In the genomic region with DNA sequence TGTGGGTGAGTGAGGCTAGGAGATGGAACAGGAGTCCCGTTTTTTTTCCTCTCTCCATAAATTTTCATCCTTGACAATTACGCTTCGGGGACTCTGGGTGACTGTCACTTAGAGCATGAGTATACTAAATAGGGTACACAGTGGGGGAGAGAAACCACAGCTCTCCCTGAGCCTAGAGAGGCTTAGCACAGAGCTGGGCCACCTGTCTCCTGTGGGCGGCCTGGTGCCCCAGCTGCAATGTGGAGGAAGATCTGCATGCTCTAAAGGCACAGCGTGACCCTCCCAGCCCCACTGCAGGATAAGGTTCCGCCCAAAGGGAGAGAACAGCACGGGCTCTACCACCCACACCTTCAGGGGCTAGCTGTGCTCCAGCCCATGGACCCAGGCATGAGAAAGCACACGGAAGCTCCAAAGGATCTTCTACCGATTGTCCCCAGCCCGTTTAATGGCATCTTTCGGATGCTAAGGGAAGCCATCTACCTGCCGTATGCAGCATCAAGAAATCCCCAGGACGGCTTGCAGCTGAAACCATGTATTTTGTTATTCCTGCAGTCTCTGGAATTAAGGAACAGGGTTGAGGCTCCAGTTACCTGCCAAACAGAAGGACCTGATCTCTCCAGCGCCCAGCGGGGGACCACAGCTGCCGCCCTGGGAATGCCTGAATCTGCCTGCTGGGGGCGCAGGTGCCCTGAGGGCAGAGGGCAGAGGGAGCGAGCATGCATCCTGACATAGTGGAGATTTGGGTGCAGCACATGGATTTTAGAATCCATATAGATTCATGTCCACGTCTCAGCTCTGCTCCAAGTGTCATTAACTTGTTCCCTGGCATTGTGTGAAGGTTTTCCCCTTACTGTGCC, we compare ENCODE assay signal across 11 mouse cellular contexts.
DNase-seq lines count a peak whose midpoint lies in the region; ATAC-seq and TF ChIP-seq lines count a peak whose summit lies in the region.
"Had no signal": no experiment of that assay in that cellular context is flagged by ENCODE, and none has a peak within 500 bp of the region (broad histone marks: within the 10 kb centered on the region; RNA-seq: fewer than 3 reads in every experiment).

No protein-coding gene starts in this region.

- no peaks in the 10 kb centered on the region for H3K9me3 ChIP-seq in liver, postnatal 0 days (ENCODE audit: low read length)
- no peaks in the 10 kb centered on the region for H3K9me3 ChIP-seq in liver, embryonic 11.5 days (ENCODE audit: control insufficient read depth, low read length)
- H3K9me3 ChIP-seq in hindbrain, embryonic 14.5 days (ENCODE audit: control insufficient read depth, low read length) = no peaks in the 10 kb centered on the region
- H3K9me3 ChIP-seq: forebrain, embryonic 15.5 days; limb, embryonic 12.5 days had no signal

- no peak overlapping the region for H3K4me2 ChIP-seq in liver, postnatal 0 days (ENCODE audit: low read depth, low read length)
- H3K4me2 ChIP-seq in liver, embryonic 11.5 days = no peak overlapping the region
- no peak overlapping the region for H3K4me2 ChIP-seq in hindbrain, embryonic 14.5 days (replicated peaks)
- H3K4me2 ChIP-seq: forebrain, embryonic 15.5 days; limb, embryonic 12.5 days had no signal

- ATAC-seq in liver, postnatal 0 days = no peak
- no peak for ATAC-seq in liver, embryonic 11.5 days (replicated peaks; ENCODE audit: low FRiP score)
- no peak for ATAC-seq in hindbrain, embryonic 14.5 days (ENCODE audit: low FRiP score)
- ATAC-seq: forebrain, embryonic 15.5 days; inflammation-experienced regulatory T-cells, adult 6 months had no signal

- no peak for TF ChIP-seq POLR2A in olfactory bulb, adult 2 months (IDR thresholded peaks at IDR 0.05; ENCODE audit: insufficient read depth, low read depth, low read length)

- 65% methylated on average over 19 of the region's 19 CpGs for WGBS in liver, postnatal 0 days (ENCODE audit: insufficient replicate concordance)
- 60% methylated on average over 19 of the region's 19 CpGs for WGBS in liver, embryonic 11.5 days
- WGBS in hindbrain, embryonic 14.5 days = 55% methylated on average over 19 of the region's 19 CpGs
- 63% methylated on average over 19 of the region's 19 CpGs for WGBS in olfactory bulb, adult 2 months

- no peak overlapping the region for H3K27ac ChIP-seq in liver, postnatal 0 days (ENCODE audit: low read depth)
- no peak overlapping the region for H3K27ac ChIP-seq in liver, embryonic 11.5 days (ENCODE audit: low read depth, low read length)
- H3K27ac ChIP-seq in hindbrain, embryonic 14.5 days = peak overlapping the region; percentile 18; the same call in 1 of the 2 replicates
- H3K27ac ChIP-seq in olfactory bulb, adult 2 months (ENCODE audit: insufficient read depth, low read depth, low read length) = peak overlapping the region; percentile 8; the same call in 1 of the 2 replicates
- H3K27ac ChIP-seq: forebrain, embryonic 15.5 days; limb, embryonic 12.5 days had no signal

- peak; percentile 33 for TF ChIP-seq CTCF in liver, postnatal 0 days (IDR thresholded peaks at IDR 0.05; ENCODE audit: low read depth)
- TF ChIP-seq CTCF in olfactory bulb, adult 2 months (IDR thresholded peaks at IDR 0.05; ENCODE audit: insufficient read depth, low read depth, low read length) = no peak

- H3K27me3 ChIP-seq in liver, postnatal 0 days (ENCODE audit: insufficient read depth, low read length) = no peaks in the 10 kb centered on the region
- no peaks in the 10 kb centered on the region for H3K27me3 ChIP-seq in liver, embryonic 11.5 days (replicated peaks; ENCODE audit: control insufficient read depth, insufficient read depth, low read length)
- H3K27me3 ChIP-seq in hindbrain, embryonic 14.5 days (ENCODE audit: control insufficient read depth, insufficient read depth, low read length) = no peaks in the 10 kb centered on the region
- H3K27me3 ChIP-seq: forebrain, embryonic 15.5 days; limb, embryonic 12.5 days had no signal

- no peak for TF ChIP-seq EP300 in liver, postnatal 0 days (IDR thresholded peaks at IDR 0.05; ENCODE audit: low read depth)

- H3K4me3 ChIP-seq in liver, postnatal 0 days (ENCODE audit: low read depth, low read length) = no peak overlapping the region
- H3K4me3 ChIP-seq in liver, embryonic 11.5 days (ENCODE audit: low read depth, low read length) = no peak overlapping the region
- H3K4me3 ChIP-seq in hindbrain, embryonic 14.5 days (replicated peaks; ENCODE audit: low read length) = no peak overlapping the region
- H3K4me3 ChIP-seq in olfactory bulb, adult 2 months (ENCODE audit: insufficient read depth, low read depth, low read length) = no peak overlapping the region
- H3K4me3 ChIP-seq: forebrain, embryonic 15.5 days; limb, embryonic 12.5 days had no signal

- peak; percentile 33 to 46 for DNase-seq in cerebellum, adult 18-20 months
- DNase-seq in cerebellum, adult 9-11 months = no peak
- DNase-seq in liver, postnatal 0 days = no peak
- DNase-seq in liver, embryonic 11.5 days (ENCODE audit: low spot score) = no peak
- DNase-seq in hindbrain, embryonic 14.5 days (ENCODE audit: low spot score) = no peak
- no peak for DNase-seq in layer of hippocampus, adult 9-10 months (ENCODE audit: low spot score)
- DNase-seq in adrenal gland, postnatal 10 days = no peak

- H3K4me1 ChIP-seq in liver, postnatal 0 days (ENCODE audit: insufficient read depth) = no peaks in the 10 kb centered on the region
- no peaks in the 10 kb centered on the region for H3K4me1 ChIP-seq in liver, embryonic 11.5 days (replicated peaks; ENCODE audit: control insufficient read depth, insufficient read depth, low read length)
- no peaks in the 10 kb centered on the region; the same call in 1 of the 2 replicates for H3K4me1 ChIP-seq in hindbrain, embryonic 14.5 days (replicated peaks; ENCODE audit: control insufficient read depth, insufficient read depth, low read length)
- H3K4me1 ChIP-seq in olfactory bulb, adult 2 months (ENCODE audit: control insufficient read depth, insufficient read depth, low read length) = peaks cover 6% of the 10 kb centered on the region; the same call in 1 of the 2 replicates

- H3K9ac ChIP-seq in liver, postnatal 0 days (replicated peaks) = no peak overlapping the region
- no peak overlapping the region for H3K9ac ChIP-seq in liver, embryonic 11.5 days (ENCODE audit: low read depth, low read length)
- H3K9ac ChIP-seq in hindbrain, embryonic 14.5 days = no peak overlapping the region
- H3K9ac ChIP-seq: forebrain, embryonic 15.5 days; limb, embryonic 12.5 days had no signal

- no peaks in the 10 kb centered on the region for H3K36me3 ChIP-seq in liver, postnatal 0 days (replicated peaks; ENCODE audit: insufficient read depth, low read length)
- no peaks in the 10 kb centered on the region for H3K36me3 ChIP-seq in liver, embryonic 11.5 days (ENCODE audit: control insufficient read depth, insufficient read depth, low read length)
- no peaks in the 10 kb centered on the region for H3K36me3 ChIP-seq in hindbrain, embryonic 14.5 days (replicated peaks; ENCODE audit: control insufficient read depth, insufficient read depth)
- H3K36me3 ChIP-seq: forebrain, embryonic 15.5 days; limb, embryonic 12.5 days had no signal

Comparison
In these comparisons a context has a peak if more than half of its experiments do, and no peak if none do; other contexts are left out.
1. DNase-seq: peak in cerebellum, adult 18-20 months (2 of 2); none in cerebellum, adult 9-11 months (single experiment), liver, postnatal 0 days (single experiment), liver, embryonic 11.5 days (single experiment), hindbrain, embryonic 14.5 days (single experiment), layer of hippocampus, adult 9-10 months (single experiment) and adrenal gland, postnatal 10 days (single experiment).
2. H3K27ac ChIP-seq: peak in hindbrain, embryonic 14.5 days (single experiment) and olfactory bulb, adult 2 months (single experiment); none in liver, postnatal 0 days (single experiment) and liver, embryonic 11.5 days (single experiment).